Mouse (Mus musculus) adrenal gland, postnatal 10 days (tissue): ENCODE measurements around the gene Tmem237. TPM values are rescaled to one million over a fixed set of nuclear protein-coding genes. Genes with fewer than 3 reads are reported as not detected.

Experiments
- DNase-seq: peaks from one replicate; pipeline ENCODE4 v3.0.0; 2021; ENCODE audit warnings: mixed read lengths
- long read RNA-seq, 2 experiments: library from polyadenylated mRNA; stranded (forward); transcript quantifications; one replicate each; pipeline ENCODE4 v2.0.0; 2021
- total RNA-seq, 2 experiments: library from RNA; stranded (reverse); gene quantifications; 2 replicates each; pipeline ENCODE4 v1.2.3; 2021

Tmem237 gene
- 10 to 100 TPM; 15.2 to 15.3 TPM for total RNA-seq
- long read RNA-seq, experiment 1, partial matches to known transcripts = 0 of 4 reads
- long read RNA-seq, experiment 1, other reads (novel, unspliced or antisense) = 4 of 4 reads
- long read RNA-seq, experiment 2 = 0 reads

GRCm38 (mm10) chr1:59119720-59120457, at the start of gene Tmem237:
TSS of gene Tmem237 (minus strand) at chr1:59120408.
- DNase-seq = peak; percentile 95

DNA sequence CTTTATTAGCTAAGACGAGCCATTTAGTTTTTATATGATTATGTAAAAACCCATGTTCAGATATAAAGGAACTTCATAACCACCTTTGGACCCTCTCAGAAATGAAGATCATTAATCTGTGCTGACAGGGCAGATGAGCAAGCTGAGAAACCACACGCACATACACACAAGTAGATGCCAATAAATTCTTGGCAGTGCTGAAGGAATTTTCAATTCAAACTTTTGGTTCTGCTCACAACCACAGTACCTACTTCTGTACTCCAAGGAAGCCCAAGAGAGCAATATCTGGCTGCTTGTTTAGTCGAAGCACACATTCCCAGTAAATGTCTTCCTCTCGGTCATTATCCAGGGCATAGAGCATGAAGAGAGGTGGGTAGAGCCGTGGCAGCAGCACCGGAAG, 49.4 kb upstream of the Tmem237 start:
- DNase-seq = no peak

- DNase-seq = no peak
Observed at GRCm38 (mm10) chr1:59168556-59168955, 48.3 kb upstream of the Tmem237 start.

GRCm38 (mm10) chr1:59167654-59168425, 47.6 kb upstream of the Tmem237 start:
- no peak for DNase-seq

DNA sequence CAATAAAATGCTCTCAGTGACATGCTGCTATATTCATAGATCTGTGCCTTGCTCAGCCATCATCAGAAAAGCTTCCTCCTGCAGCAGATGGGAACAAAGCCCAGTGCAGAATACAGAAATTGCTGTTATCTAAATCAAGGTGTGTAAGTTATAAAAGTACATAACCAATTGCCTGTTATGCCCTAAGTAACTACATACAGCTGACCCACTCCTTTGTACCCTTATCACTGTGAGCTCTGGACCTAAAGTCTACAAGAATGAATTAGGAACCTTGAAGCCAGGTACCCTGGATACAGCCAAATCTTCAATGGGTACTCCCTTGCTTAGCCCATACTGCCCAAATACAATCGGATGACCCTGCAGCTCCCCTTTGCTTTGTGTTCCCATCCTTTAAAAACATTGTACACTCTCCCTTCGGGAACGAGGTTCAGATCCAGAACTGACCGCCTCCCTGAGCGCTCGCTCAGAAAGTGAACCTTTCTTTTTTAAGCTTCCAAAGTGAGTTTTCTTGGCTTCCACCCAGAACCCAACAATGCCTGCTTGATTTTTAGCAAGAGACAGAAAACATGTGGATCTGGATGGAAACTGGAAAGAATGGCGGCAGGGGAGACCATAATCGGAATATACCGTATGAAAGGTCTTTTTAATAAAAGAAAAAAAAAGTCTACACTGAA, 46.2 kb upstream of the Tmem237 start:
- DNase-seq = no peak

GRCm38 (mm10) chr1:59163918-59164317, 43.7 kb upstream of the Tmem237 start:
- no peak for DNase-seq

- DNase-seq = no peak
Observed at GRCm38 (mm10) chr1:59163030-59163461, 42.8 kb upstream of the Tmem237 start, which contains the start of gene Mpp4. TSS of gene Mpp4 (minus strand) at chr1:59163389.

GRCm38 (mm10) chr1:59162309-59163024, 42.3 kb upstream of the Tmem237 start:
- DNase-seq = no peak

DNA sequence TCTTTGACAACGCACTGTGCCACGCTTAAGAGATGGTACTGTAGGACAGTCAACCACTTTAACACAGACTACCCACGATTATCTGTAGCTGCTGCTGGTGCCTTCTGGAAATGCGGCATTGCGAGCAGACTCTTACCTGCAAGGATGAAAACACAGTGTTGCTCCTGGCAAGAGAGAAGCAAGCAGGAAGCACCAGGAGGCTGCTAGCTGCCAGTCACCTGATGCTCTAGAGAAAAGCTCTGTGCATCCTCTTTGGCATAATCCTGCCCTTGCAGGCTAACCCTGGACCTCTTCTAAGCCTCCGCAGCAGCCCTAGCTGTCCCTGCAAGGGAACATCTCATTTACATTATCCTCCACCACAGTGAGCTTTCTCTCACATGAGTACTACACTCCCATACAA, 41.2 kb upstream of the Tmem237 start:
- no peak for DNase-seq

DNA sequence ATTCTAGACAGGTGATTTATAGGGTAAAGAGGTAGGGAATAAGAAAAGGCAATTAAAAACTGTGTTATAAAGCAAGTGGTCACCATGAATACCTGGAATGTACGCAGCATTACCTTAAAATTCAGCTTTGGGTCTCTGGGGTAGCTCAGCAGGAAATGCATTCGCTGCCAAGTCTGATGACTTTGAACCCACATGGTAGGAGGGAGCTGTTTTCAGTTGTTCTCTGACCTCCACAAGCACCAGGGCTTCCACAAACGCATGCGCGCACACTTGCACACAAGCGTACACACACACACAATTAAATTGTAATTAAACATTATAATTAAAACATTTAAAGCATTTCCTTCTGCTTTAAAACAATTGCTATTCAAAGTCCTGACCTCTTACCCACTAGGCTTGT, 40.7 kb upstream of the Tmem237 start:
- peak; percentile 15 for DNase-seq

GRCm38 (mm10) chr1:59159136-59159535, 38.9 kb upstream of the Tmem237 start:
- DNase-seq = no peak

DNA sequence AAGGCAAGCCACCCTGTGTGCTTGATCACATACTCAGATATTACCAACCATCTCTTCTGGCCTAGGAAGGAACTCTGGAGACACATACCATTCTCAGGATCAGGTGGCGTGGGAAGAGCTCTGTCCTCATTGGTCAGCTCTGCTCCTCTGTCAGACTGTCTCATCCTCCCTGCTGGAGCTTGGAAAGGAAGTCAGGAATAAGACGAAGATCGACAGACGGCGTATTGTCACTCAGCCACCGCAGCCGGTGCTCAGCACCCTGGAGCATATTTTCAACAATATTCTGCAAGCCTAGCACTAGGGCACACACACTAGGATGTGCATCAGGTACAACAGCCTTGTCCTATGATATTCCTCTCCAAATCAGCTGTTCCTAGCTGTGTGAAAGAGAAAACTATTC, 38.3 kb upstream of the Tmem237 start:
- DNase-seq = no peak

DNA sequence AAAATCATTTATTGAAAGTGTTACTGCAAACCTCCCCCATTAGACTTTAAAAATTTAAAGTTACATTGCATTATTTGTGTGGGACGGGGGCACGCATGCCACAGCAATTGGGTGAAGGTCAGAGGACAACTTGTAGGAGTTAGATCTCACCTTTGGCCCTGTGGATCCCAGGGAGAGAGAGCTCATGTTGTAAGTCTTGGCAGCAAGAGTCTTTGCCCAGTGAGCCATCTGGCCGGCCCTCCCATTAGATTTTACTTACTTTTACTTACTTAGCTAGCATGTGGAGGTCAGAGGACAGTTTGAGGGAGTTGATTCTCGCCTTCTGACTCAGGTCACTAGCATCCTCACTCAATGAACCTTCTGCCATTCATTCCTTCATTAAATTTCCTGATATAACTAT, 37.6 kb upstream of the Tmem237 start:
- DNase-seq = peak; percentile 28

DNA sequence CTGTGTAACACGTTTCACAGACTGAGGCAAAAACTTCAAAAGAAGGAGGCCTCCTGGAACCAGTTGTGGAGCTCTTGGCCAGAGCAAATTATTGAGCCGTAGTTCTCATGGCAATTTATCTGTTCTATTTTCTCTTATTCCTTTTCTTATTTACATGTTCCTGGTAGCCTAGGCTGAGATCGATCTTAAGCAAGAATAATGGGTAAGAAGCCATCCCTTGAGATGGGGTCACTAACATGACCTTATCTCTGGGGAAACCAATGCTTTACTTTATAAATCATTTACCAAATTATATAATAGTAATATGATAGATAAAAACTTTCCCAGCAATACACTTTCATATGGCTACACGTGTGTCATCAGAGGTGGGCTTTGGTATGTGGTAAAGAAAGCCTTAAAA, 32.1 kb upstream of the Tmem237 start:
- DNase-seq = no peak

DNA sequence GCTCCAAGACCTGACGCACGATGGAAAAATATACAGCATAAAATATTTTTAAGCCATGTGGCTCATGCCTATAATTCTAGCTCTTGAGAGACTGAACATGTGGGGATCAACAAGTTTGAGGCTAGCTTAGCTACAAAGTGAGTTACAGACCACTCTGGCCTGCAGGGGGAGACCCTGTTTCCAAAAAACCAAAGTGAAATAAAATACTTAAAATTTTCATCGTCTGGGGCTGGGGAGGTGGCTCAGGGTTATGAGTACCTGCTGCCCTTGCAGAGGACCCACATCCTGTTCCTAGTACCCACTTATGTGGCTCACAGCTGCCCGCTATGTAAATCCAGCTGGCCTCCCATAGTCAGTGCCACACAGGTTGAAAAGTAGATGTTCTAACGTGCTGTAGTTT, 30.3 kb upstream of the Tmem237 start:
- DNase-seq = no peak

- DNase-seq = peak; percentile 61
Observed at GRCm38 (mm10) chr1:59144543-59144942, 24.3 kb upstream of the Tmem237 start.

DNA sequence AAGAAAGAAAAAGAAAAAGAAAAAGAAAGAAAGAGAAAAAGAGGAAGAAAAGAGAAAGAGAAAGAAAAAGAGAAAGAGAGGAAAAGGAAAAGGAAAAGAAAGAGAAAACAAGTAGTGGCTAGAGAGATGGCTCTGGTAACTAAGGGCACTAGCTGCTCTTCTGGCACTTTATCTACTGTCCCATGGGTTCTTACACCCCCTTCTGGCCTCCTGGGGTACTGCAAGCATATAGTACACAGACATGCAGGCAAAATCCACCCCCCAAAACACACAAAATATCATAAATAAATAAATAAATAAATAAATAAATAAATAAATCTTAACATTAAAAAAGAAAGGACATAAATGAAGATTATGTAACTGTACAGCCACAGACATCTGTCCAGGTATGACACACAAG, 22.6 kb upstream of the Tmem237 start:
- peak; percentile 79 for DNase-seq

GRCm38 (mm10) chr1:59134419-59134818, 14.2 kb upstream of the Tmem237 start:
- DNase-seq = no peak

- no peak for DNase-seq
Observed at GRCm38 (mm10) chr1:59128879-59129278, 8.7 kb upstream of the Tmem237 start.

DNA sequence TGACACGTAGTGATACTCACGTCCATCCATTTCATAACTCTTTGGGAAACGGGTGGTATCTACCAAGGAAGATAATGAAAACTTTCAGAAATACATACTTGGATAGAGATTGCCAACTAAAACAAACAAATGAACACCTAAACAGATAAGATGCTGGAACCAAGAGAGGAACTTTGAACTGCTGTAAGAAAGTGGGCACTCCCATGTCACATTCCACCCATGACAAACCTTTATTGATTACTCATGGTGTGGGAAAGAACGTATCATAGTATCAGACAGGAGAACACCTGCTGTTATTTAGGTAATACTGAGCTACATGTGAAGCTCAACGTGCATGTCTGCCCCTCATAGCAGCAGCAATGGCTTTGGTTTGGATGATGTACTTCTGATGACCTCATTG, 5.3 kb upstream of the Tmem237 start:
- no peak for DNase-seq

DNA sequence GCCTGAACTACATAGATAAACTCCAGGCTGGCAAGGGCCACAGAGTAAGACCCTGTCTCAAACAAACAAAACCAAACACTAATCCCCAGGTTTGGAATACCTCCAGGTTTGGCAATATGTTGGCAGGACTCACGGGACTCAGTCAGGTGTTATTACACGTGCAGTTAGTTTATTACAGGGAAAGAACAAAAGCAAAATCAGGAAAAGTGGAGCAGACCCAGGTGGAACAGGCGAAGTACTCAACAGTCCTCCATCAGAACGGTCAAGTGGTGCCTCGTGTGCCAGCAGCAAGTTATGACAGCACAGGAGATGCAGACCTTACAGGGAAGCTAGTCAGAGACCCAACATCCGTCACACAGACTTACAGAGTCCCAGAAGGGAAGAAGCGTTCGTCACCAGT, 9.7 kb downstream of the Tmem237 start:
- peak; percentile 10 for DNase-seq

DNA sequence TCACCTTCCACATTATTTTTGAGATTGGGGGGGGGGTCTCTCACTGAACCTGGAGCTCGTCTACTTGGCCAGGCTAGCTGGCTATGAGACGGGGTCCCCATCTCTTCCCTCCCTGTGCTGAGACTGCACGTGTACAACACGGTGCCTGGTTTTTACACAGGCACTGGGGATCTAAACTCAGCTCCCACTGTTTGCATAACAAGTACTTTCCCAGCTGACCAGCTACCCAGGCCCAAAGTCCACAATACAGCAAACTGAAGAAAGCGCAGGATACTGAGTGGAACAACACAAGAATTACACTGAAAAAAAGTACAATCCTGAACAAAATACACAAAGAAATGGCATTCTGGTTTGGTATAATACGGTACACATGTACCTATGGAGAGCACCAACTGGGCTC, 18.1 kb downstream of the Tmem237 start:
- DNase-seq = no peak
